Mouse (Mus musculus) hindbrain, postnatal 0 days (tissue): ENCODE results near the gene Gm21973. TPM values are rescaled to one million over a fixed set of nuclear protein-coding genes. Genes with fewer than 3 reads are reported as not detected.

Experiments used
- ATAC-seq: fragments of 200-750 bp; cut with Nextera tagmentation; 2 replicates; pipeline ENCODE4 v1.8.0; 2017; ENCODE audit warnings: mild to moderate bottlenecking, moderate TSS enrichment, moderate library complexity
- DNase-seq: peaks from one replicate; pipeline ENCODE4 v3.0.0-alpha.2; 2015; ENCODE audit warnings: low spot score
- H3K27ac ChIP-seq: fragments of 300-500 bp; sonication (generic); 2 replicates; pipeline ENCODE4 v1.5.1; 2014; ENCODE audit warnings: mild to moderate bottlenecking
- H3K27me3 ChIP-seq: fragments of 300-500 bp; sonication (generic); 2 replicates; pipeline ENCODE4 v1.6.1; 2014; ENCODE audit warnings: low read length, mixed read lengths; ENCODE audit not compliant: insufficient read depth
- H3K36me3 ChIP-seq: fragments of 300-500 bp; sonication (generic); 2 replicates; pipeline ENCODE4 v1.6.1; 2014; ENCODE audit warnings: low read length, mixed read lengths; ENCODE audit not compliant: insufficient read depth
- H3K4me1 ChIP-seq: fragments of 300-500 bp; sonication (generic); 2 replicates; pipeline ENCODE4 v1.6.1; 2014; ENCODE audit warnings: antibody characterized with exemption, low read length, mixed read lengths; ENCODE audit not compliant: insufficient read depth
- H3K4me2 ChIP-seq: fragments of 300-500 bp; sonication (generic); 2 replicates; pipeline ENCODE4 v1.6.1; 2014; ENCODE audit warnings: low read depth, mild to moderate bottlenecking, low read length, moderate library complexity, mixed read lengths
- H3K4me3 ChIP-seq: fragments of 300-500 bp; sonication (generic); 2 replicates; pipeline ENCODE4 v1.5.1; 2014; ENCODE audit warnings: low read length
- H3K9ac ChIP-seq: fragments of 300-500 bp; sonication (generic); replicated peaks from 2 replicates; pipeline ENCODE4 v1.6.1; 2014; ENCODE audit warnings: mild to moderate bottlenecking, low read length, moderate library complexity, mixed read lengths
- H3K9me3 ChIP-seq: fragments of 300-500 bp; sonication (generic); 2 replicates; pipeline ENCODE4 v1.6.1; 2016; ENCODE audit warnings: low read length, mixed read lengths
- CTCF ChIP-seq: IDR thresholded peaks from 2 replicates; pipeline ENCODE4 v1.5.1; 2016; ENCODE audit warnings: antibody characterized with exemption, control low read depth, low read depth
- WGBS: fragments of 180-500 bp; shearing (Covaris S2); extraction: QIAGEN DNeasy Blood & Tissue Kit; methylation state at CpG from one replicate; pipeline ENCODE4 v1.1.7; 2014; 5-methylcytosine and 5-hydroxymethylcytosine counted together
- polyA plus RNA-seq: library from polyadenylated mRNA; unstranded; fragments of >200 nt; fragmentation: Nextera tagmentation; extraction: Ambion mirVana; gene quantifications from 2 replicates; pipeline ENCODE4 v1.2.1, GENCODE M21; 2015
- total RNA-seq: library from RNA; depleted of rRNA; stranded (reverse); fragments of >200 nt; gene quantifications from 2 replicates; pipeline ENCODE4 v1.2.3, GENCODE M21; 2014

The Gm21973 gene
- total and polyA plus RNA-seq, 2 experiments from 2014 or later: not detected

DNA sequence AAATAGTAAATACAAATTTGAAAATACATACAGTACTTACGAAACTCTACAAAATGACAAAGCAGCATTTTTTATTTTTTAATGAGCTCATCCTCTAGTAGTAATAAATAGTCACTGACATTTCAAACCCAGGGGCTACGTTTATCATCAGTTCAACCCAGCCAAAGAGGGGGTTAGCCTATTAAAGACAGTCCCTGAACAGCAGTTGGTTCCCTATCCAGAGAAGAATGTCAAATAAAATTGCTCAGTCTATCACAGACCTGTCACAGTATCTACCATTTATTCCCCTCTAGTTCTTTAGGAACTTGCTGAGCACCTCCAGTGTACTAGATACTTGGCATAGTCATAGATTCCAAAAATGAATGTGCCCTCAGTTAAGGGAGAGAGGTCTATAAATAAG lies 62.1 kb downstream of the Gm21973 start:
- WGBS: 68% methylated on average over 2 of the region's 2 CpGs
- ATAC-seq (no peak), DNase-seq (no peak)
- no peak overlapping the region for H3K4me2 ChIP-seq
- no peaks in the 10 kb centered on the region for H3K36me3 ChIP-seq
- H3K4me1 ChIP-seq: no peaks in the 10 kb centered on the region
- no peaks in the 10 kb centered on the region for H3K27me3 ChIP-seq
- H3K27ac ChIP-seq: no peak overlapping the region
- TF ChIP-seq CTCF: no peak
- H3K4me3 ChIP-seq: no peak overlapping the region
- no peak overlapping the region for H3K9ac ChIP-seq
- no peaks in the 10 kb centered on the region for H3K9me3 ChIP-seq

GRCm38 (mm10) chr15:10399795-10400194 lies 74.6 kb downstream of the Gm21973 start:
- no peaks in the 10 kb centered on the region for H3K36me3 ChIP-seq
- H3K4me2 ChIP-seq: no peak overlapping the region
- DNase-seq: no peak
- H3K27me3 ChIP-seq: no peaks in the 10 kb centered on the region
- no peak overlapping the region for H3K4me3 ChIP-seq
- ATAC-seq: 0 out of 2 replicates have a peak, but pooled peaks have one; percentile 29
- no peak overlapping the region for H3K9ac ChIP-seq
- H3K27ac ChIP-seq: no peak overlapping the region
- H3K4me1 ChIP-seq: no peaks in the 10 kb centered on the region
- no peaks in the 10 kb centered on the region for H3K9me3 ChIP-seq
- WGBS: 74% methylated on average over 2 of the region's 2 CpGs
- no peak for TF ChIP-seq CTCF

GRCm38 (mm10) chr15:10400415-10400814 lies 75.2 kb downstream of the Gm21973 start:
- no peaks in the 10 kb centered on the region for H3K4me1 ChIP-seq
- H3K9ac ChIP-seq: no peak overlapping the region
- H3K36me3 ChIP-seq: no peaks in the 10 kb centered on the region
- H3K9me3 ChIP-seq: no peaks in the 10 kb centered on the region
- 34% methylated on average over 3 of the region's 3 CpGs for WGBS
- H3K4me3 ChIP-seq: no peak overlapping the region
- ATAC-seq: peak; percentile 51; the same call in 1 of the 2 replicates
- H3K27me3 ChIP-seq: no peaks in the 10 kb centered on the region
- H3K27ac ChIP-seq: no peak overlapping the region
- peak; percentile 45 for TF ChIP-seq CTCF
- DNase-seq: peak; percentile 41
- no peak overlapping the region for H3K4me2 ChIP-seq

GRCm38 (mm10) chr15:10409842-10410241 lies 84.7 kb downstream of the Gm21973 start:
- no peaks in the 10 kb centered on the region for H3K4me1 ChIP-seq
- no peak overlapping the region for H3K27ac ChIP-seq
- H3K9ac ChIP-seq: no peak overlapping the region
- ATAC-seq: no peak
- TF ChIP-seq CTCF: no peak
- no peak overlapping the region for H3K4me3 ChIP-seq
- H3K4me2 ChIP-seq: no peak overlapping the region
- DNase-seq: no peak
- H3K9me3 ChIP-seq: no peaks in the 10 kb centered on the region
- 91% methylated on average over 3 of the region's 3 CpGs for WGBS
- no peaks in the 10 kb centered on the region for H3K36me3 ChIP-seq
- H3K27me3 ChIP-seq: no peaks in the 10 kb centered on the region

DNA sequence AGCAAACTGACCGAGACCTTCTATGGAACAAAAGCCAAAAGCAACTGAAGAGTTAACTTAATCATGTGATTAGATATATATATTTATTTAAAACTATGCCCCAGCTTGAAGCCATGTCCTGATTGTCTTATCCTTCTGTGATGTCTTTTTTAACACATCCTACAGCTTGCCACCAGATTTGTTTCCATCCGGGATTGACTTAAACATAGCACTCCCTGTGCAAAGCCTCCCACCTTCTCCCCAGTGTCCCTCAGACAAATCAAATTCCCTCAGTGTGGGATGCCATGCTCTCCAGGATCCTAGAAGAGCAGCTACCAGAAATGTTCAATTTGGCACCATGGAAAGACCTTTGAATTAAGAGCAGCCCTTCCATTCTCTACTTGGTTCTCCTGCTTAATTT lies 85.7 kb downstream of the Gm21973 start:
- H3K4me2 ChIP-seq: no peak overlapping the region
- DNase-seq: no peak
- TF ChIP-seq CTCF: no peak
- H3K9me3 ChIP-seq: no peaks in the 10 kb centered on the region
- H3K4me3 ChIP-seq: no peak overlapping the region
- no peak overlapping the region for H3K9ac ChIP-seq
- H3K27ac ChIP-seq: no peak overlapping the region
- no peaks in the 10 kb centered on the region for H3K36me3 ChIP-seq
- H3K4me1 ChIP-seq: no peaks in the 10 kb centered on the region
- WGBS: 90% methylated on average over 2 of the region's 2 CpGs
- no peak for ATAC-seq
- no peaks in the 10 kb centered on the region for H3K27me3 ChIP-seq

DNA sequence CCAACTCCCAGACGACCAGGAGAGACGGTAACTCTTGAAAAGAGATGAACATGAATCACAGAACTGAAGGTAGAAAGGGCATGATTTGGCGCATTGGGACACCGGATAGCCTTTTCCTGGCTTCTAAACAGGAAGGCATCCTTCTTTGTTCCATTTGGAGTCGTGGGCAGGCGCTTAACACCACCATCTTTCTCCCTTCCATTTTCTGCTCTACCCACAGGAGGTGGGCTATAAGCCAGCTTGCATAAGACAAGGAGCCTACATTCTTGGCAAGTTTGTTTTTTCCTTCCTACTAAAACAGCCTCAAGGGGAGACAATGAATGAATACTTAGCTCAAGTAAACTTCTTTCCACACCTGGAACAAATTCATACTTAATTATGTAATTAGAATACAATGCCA lies 88.5 kb downstream of the Gm21973 start:
- Histone ChIP-seq H3K27ac (no peak overlapping the region), H3K4me3 (no peak overlapping the region), H3K36me3 (no peaks in the 10 kb centered on the region), H3K4me1 (no peaks in the 10 kb centered on the region), H3K4me2 (no peak overlapping the region), H3K9ac (no peak overlapping the region), H3K27me3 (no peaks in the 10 kb centered on the region), H3K9me3 (no peaks in the 10 kb centered on the region)
- no peak for TF ChIP-seq CTCF
- WGBS: 84% methylated on average over 6 of the region's 6 CpGs
- ATAC-seq (no peak), DNase-seq (no peak)

DNA sequence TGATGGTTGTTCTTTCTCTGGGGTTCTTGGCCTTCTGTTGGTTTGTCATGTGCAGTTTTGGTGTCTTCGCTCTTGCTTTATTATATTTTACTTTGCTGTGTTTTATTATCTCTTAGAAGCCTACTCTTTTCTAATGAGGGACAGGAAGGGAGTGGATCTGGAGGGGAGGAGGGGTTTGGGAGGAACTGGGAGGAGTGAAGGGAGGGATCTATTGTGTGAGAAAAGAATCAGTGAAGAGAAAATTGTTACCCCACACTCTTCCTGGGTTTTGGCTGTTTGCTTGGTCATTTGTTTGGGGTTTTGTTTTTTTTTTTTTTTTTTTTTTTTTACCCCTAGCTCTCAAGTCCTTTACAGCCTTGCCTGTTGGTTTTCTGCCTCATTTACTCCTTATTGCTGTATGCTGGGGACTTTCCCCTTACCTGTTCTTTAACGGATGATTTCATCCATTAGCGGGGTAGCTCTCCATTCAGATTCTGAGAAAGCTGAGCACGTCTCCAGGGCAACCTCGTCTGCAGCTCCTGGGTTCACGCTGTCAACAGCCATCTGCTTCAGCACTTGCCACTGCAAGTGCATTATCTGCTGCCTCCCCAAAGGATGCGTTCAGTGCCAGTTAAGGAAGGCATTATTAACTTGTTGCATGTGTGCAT lies 96.1 kb downstream of the Gm21973 start:
- H3K4me2 ChIP-seq: no peak overlapping the region
- H3K36me3 ChIP-seq: no peaks in the 10 kb centered on the region
- no peak overlapping the region for H3K4me3 ChIP-seq
- ATAC-seq: peak; percentile 81
- no peak overlapping the region for H3K27ac ChIP-seq
- WGBS: 15% methylated on average over 7 of the region's 7 CpGs
- peak; percentile 68 for DNase-seq
- no peaks in the 10 kb centered on the region for H3K27me3 ChIP-seq
- TF ChIP-seq CTCF: no peak
- H3K9me3 ChIP-seq: no peaks in the 10 kb centered on the region
- no peaks in the 10 kb centered on the region for H3K4me1 ChIP-seq
- no peak overlapping the region for H3K9ac ChIP-seq
